Mouse (Mus musculus) liver, postnatal 0 days (tissue): ENCODE measurements at regions not wholly inside any gene's neighbourhood (a gene's known extent, or its start where the extent isn't known, plus 50 kb on each side); places are given as distances from the start of the nearest gene placed in this dataset.

Source experiments
- ATAC-seq: fragments of 200-750 bp; cut with Nextera tagmentation; 2 replicates; pipeline ENCODE4 v1.8.0; 2017; ENCODE audit warnings: mild to moderate bottlenecking, moderate library complexity
- DNase-seq: peaks from one replicate; pipeline ENCODE4 v3.0.0-alpha.2; 2016
- H3K27ac ChIP-seq: fragments of 300-500 bp; sonication (generic); 2 replicates; pipeline ENCODE4 v1.5.1; 2014; ENCODE audit warnings: antibody characterized with exemption, moderate library complexity, mild to moderate bottlenecking, low read depth
- H3K27me3 ChIP-seq: fragments of 300-500 bp; sonication (generic); 2 replicates; pipeline ENCODE4 v1.6.1; 2014; ENCODE audit warnings: low read length, control low read depth, mixed read lengths; ENCODE audit not compliant: insufficient read depth
- H3K36me3 ChIP-seq: fragments of 300-500 bp; sonication (generic); replicated peaks from 2 replicates; pipeline ENCODE4 v1.6.1; 2014; ENCODE audit warnings: mild to moderate bottlenecking, control low read depth, low read length, moderate library complexity, mixed read lengths; ENCODE audit not compliant: insufficient read depth
- H3K4me1 ChIP-seq: fragments of 300-500 bp; sonication (generic); 2 replicates; pipeline ENCODE4 v1.6.1; 2014; ENCODE audit warnings: antibody characterized with exemption, mild to moderate bottlenecking, control low read depth; ENCODE audit not compliant: insufficient read depth
- H3K4me2 ChIP-seq: fragments of 300-500 bp; sonication (generic); 2 replicates; pipeline ENCODE4 v1.6.1; 2014; ENCODE audit warnings: low read depth, mild to moderate bottlenecking, low read length, moderate library complexity, mixed read lengths
- H3K4me3 ChIP-seq: fragments of 300-500 bp; sonication (generic); 2 replicates; pipeline ENCODE4 v1.5.1; 2014; ENCODE audit warnings: low read depth, low read length
- H3K9ac ChIP-seq: fragments of 300-500 bp; sonication (generic); replicated peaks from 2 replicates; pipeline ENCODE4 v1.6.1; 2014; ENCODE audit warnings: mild to moderate bottlenecking, moderate library complexity
- H3K9me3 ChIP-seq: fragments of 300-500 bp; sonication (generic); 2 replicates; pipeline ENCODE4 v1.6.1; 2016; ENCODE audit warnings: mild to moderate bottlenecking, control low read depth, low read length, mixed read lengths
- CTCF ChIP-seq: sonication (generic); IDR thresholded peaks from 2 replicates; pipeline ENCODE4 v1.5.1; 2016; ENCODE audit warnings: antibody characterized with exemption, low read depth
- EP300 ChIP-seq: IDR thresholded peaks from 2 replicates; pipeline ENCODE4 v1.6.1; 2016; ENCODE audit warnings: antibody characterized with exemption, low read depth, mild to moderate bottlenecking
- WGBS: fragments of 180-500 bp; shearing (Covaris S2); extraction: QIAGEN DNeasy Blood & Tissue Kit; methylation state at CpG from one replicate; pipeline ENCODE4 v1.1.7; 2014; ENCODE audit not compliant: insufficient replicate concordance; 5-methylcytosine and 5-hydroxymethylcytosine counted together

DNA sequence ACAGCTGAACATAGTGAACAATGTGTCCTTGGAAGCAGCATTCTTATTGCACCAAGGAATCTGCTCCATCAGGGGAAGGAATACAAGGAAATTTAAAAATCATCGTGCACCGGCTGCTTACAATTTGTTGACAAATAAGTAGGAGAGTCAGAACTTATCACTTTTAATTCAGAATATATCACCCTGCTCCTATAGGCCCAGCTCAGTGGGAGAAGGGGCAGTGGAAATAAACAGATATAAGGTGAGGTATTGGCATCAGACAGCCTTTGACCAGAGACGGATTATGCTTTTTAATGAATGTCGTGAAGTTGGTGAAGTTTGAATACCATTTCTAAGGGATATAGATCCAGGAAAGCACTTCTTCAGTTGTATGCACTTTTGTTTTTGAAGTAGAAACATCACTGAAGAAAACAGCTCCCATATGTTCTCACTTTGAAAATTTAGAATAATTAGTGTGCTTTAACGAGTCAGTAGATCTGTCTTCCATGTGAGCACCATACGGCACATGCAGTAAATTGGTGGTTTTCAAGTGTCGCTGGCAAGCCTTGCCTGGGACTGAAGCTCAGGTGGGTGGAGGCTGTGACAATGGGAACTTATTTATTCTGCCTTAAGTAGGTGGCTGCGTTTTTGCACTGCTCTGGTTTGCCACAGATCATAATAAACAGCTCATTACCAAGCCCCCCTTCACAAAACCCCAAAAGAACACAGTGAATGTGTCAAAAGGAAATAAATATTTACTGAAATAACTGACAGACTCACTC lies 176.1 kb upstream of the Clnk start:
- no peak for ATAC-seq
- Histone ChIP-seq H3K27ac (no peak overlapping the region), H3K27me3 (no peaks in the 10 kb centered on the region), H3K9me3 (no peaks in the 10 kb centered on the region), H3K4me1 (no peaks in the 10 kb centered on the region), H3K36me3 (no peaks in the 10 kb centered on the region), H3K9ac (no peak overlapping the region), H3K4me2 (no peak overlapping the region), H3K4me3 (no peak overlapping the region)
- DNase-seq: no peak
- no peak for TF ChIP-seq EP300
- no peak for TF ChIP-seq CTCF
- 80% methylated on average over 8 of the region's 8 CpGs for WGBS

DNA sequence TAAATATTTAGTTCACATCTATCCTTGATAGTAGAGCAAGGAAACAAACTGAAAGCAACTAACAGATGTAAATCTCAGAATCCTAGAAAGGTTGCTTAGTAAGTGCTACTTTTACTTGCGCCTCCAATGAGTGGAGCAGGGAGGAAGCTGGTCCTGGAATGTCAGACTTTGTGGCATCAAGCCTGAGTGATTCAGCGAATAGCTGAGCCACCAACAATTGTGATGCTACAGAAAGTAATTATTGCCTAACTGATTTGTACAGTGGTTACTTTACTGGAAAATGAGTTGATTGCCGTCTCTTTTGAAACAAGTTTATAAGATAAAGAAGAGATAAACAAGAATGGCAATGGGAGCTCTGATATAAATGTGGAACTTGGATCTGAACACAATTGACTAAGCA lies 173.9 kb upstream of the Clnk start:
- no peaks in the 10 kb centered on the region for H3K4me1 ChIP-seq
- no peaks in the 10 kb centered on the region for H3K9me3 ChIP-seq
- no peak overlapping the region for H3K4me2 ChIP-seq
- no peaks in the 10 kb centered on the region for H3K27me3 ChIP-seq
- H3K27ac ChIP-seq: no peak overlapping the region
- 76% methylated on average over 3 of the region's 3 CpGs for WGBS
- no peak for TF ChIP-seq CTCF
- TF ChIP-seq EP300: no peak
- DNase-seq: no peak
- H3K9ac ChIP-seq: no peak overlapping the region
- no peak overlapping the region for H3K4me3 ChIP-seq
- H3K36me3 ChIP-seq: no peaks in the 10 kb centered on the region
- no peak for ATAC-seq

GRCm38 (mm10) chr5:39049141-39049540 lies 172.5 kb upstream of the Clnk start:
- Histone ChIP-seq H3K9ac (no peak overlapping the region), H3K27me3 (no peaks in the 10 kb centered on the region), H3K4me1 (no peaks in the 10 kb centered on the region), H3K27ac (no peak overlapping the region), H3K4me2 (no peak overlapping the region), H3K4me3 (no peak overlapping the region), H3K36me3 (no peaks in the 10 kb centered on the region), H3K9me3 (no peaks in the 10 kb centered on the region)
- ATAC-seq: no peak
- 57% methylated on average over 2 of the region's 2 CpGs for WGBS
- DNase-seq: no peak
- TF ChIP-seq EP300: no peak
- TF ChIP-seq CTCF: no peak

DNA sequence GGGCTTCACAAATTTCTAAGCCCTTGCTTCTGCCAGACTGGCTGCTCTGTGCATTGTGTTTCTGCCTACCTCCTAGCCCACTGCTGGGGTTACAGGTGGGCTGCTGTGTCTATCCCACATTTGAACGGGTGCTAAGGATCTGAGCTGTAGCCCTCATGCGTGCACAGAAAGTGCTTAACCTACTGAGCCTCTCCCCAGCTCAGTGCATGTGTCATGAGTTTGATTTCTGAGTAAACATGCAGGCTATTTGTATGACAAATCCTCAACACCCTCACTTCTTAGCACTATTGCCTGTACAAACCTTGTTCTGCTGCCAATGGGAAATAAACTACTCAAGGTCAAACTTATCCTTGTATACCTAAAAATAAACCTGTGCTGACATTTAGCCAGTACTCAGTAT lies 163.9 kb upstream of the Clnk start:
- Histone ChIP-seq H3K4me1 (no peaks in the 10 kb centered on the region), H3K27me3 (no peaks in the 10 kb centered on the region), H3K36me3 (no peaks in the 10 kb centered on the region), H3K4me2 (no peak overlapping the region), H3K9me3 (no peaks in the 10 kb centered on the region), H3K27ac (no peak overlapping the region), H3K4me3 (no peak overlapping the region), H3K9ac (no peak overlapping the region)
- DNase-seq (no peak), ATAC-seq (no peak)
- WGBS: 75% methylated on average over 2 of the region's 2 CpGs
- TF ChIP-seq CTCF (no peak), EP300 (no peak)

- Histone ChIP-seq H3K4me3 (no peak overlapping the region), H3K27me3 (no peaks in the 10 kb centered on the region), H3K9ac (no peak overlapping the region), H3K4me1 (no peaks in the 10 kb centered on the region), H3K36me3 (no peaks in the 10 kb centered on the region), H3K9me3 (no peaks in the 10 kb centered on the region), H3K27ac (no peak overlapping the region), H3K4me2 (no peak overlapping the region)
- DNase-seq (no peak), ATAC-seq (no peak)
- TF ChIP-seq CTCF: no peak
- no peak for TF ChIP-seq EP300
- WGBS: 71% methylated on average over 4 of the region's 4 CpGs
These were observed 146.6 kb upstream of the Clnk start for GRCm38 (mm10) chr5:39023241-39023640.

- TF ChIP-seq EP300 (no peak), CTCF (no peak)
- Histone ChIP-seq H3K36me3 (no peaks in the 10 kb centered on the region), H3K4me2 (no peak overlapping the region), H3K9me3 (no peaks in the 10 kb centered on the region), H3K4me1 (no peaks in the 10 kb centered on the region), H3K9ac (no peak overlapping the region), H3K27me3 (no peaks in the 10 kb centered on the region), H3K4me3 (no peak overlapping the region), H3K27ac (no peak overlapping the region)
- WGBS: 62% methylated on average over 4 of the region's 4 CpGs
- no peak for ATAC-seq
- no peak for DNase-seq
These were observed 124.0 kb upstream of the Clnk start for GRCm38 (mm10) chr5:39000643-39001042.

DNA sequence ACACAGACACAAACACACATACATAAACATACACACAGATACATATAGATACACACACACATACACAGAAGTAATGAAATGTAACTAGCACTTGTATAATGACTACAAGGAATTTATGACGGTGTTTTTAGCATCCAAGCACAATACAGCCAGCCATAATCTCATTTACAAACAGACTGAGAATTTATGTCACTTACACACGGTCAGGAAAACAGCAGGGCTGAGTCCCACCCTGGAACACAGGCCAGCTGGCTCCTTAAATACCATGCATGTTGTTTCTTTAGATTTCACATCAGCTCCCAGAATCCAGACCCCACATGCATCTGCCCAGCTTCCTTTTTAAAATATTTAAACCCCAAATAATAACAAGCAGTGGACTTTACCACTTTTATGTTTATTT lies 123.1 kb upstream of the Clnk start:
- ATAC-seq: no peak
- Histone ChIP-seq H3K27ac (no peak overlapping the region), H3K4me1 (no peaks in the 10 kb centered on the region), H3K27me3 (no peaks in the 10 kb centered on the region), H3K9me3 (no peaks in the 10 kb centered on the region), H3K4me3 (no peak overlapping the region), H3K4me2 (no peak overlapping the region), H3K36me3 (no peaks in the 10 kb centered on the region), H3K9ac (no peak overlapping the region)
- TF ChIP-seq EP300 (no peak), CTCF (no peak)
- no peak for DNase-seq
- 45% methylated on average over 2 of the region's 2 CpGs for WGBS
